Mouse (Mus musculus) stomach, embryonic 16.5 days (tissue): Measurements from ENCODE around the gene Sec14l1. TPM values are rescaled to one million over a fixed set of nuclear protein-coding genes. Genes with fewer than 3 reads are reported as not detected.

ENCODE experiments used
- ATAC-seq: fragments of 200-750 bp; cut with Nextera tagmentation; 2 replicates; pipeline ENCODE4 v1.8.0; 2017; ENCODE audit warnings: moderate number of reproducible peaks, moderate TSS enrichment; ENCODE audit not compliant: insufficient read depth, low FRiP score
- H3K27ac ChIP-seq: fragments of 300-500 bp; sonication (generic); 2 replicates; pipeline ENCODE4 v1.5.1; 2014; ENCODE audit warnings: low read length
- H3K27me3 ChIP-seq: fragments of 300-500 bp; sonication (generic); 2 replicates; pipeline ENCODE4 v1.6.1; 2014; ENCODE audit warnings: low read length, control low read depth, mixed read lengths; ENCODE audit not compliant: control insufficient read depth, insufficient read depth
- H3K36me3 ChIP-seq: fragments of 300-500 bp; sonication (generic); 2 replicates; pipeline ENCODE4 v1.6.1; 2014; ENCODE audit warnings: low read length; ENCODE audit not compliant: control insufficient read depth, insufficient read depth
- H3K4me1 ChIP-seq: fragments of 300-500 bp; sonication (generic); 2 replicates; pipeline ENCODE4 v1.6.1; 2014; ENCODE audit warnings: low read length, control low read depth, mixed read lengths; ENCODE audit not compliant: control insufficient read depth, insufficient read depth
- H3K4me2 ChIP-seq: fragments of 300-500 bp; sonication (generic); 2 replicates; pipeline ENCODE4 v1.6.1; 2014; ENCODE audit warnings: low read depth, low read length, mixed read lengths
- H3K4me3 ChIP-seq: fragments of 300-500 bp; sonication (generic); replicated peaks from 2 replicates; pipeline ENCODE4 v1.5.1; 2014; ENCODE audit warnings: mild to moderate bottlenecking, low read length
- H3K9ac ChIP-seq: fragments of 300-500 bp; sonication (generic); 2 replicates; pipeline ENCODE4 v1.6.1; 2014; ENCODE audit warnings: low read length
- H3K9me3 ChIP-seq: fragments of 300-500 bp; sonication (generic); replicated peaks from 2 replicates; pipeline ENCODE4 v1.6.1; 2016; ENCODE audit warnings: low read length, control low read depth; ENCODE audit not compliant: control insufficient read depth
- WGBS: fragments of 180-500 bp; shearing (Covaris S2); extraction: QIAGEN DNeasy Blood & Tissue Kit; methylation state at CpG from one replicate; pipeline ENCODE4 v1.1.7; 2014; 5-methylcytosine and 5-hydroxymethylcytosine counted together
- polyA plus RNA-seq: library from polyadenylated mRNA; unstranded; fragments of >200 nt; fragmentation: Nextera tagmentation; extraction: Ambion mirVana; gene quantifications from 2 replicates; pipeline ENCODE4 v1.2.1, GENCODE M21; 2015

Sec14l1 gene
- polyA plus RNA-seq, 1 experiment from 2014 or later = 62.5 TPM

GRCm38 (mm10) chr11:117150467-117150966, 35.5 kb downstream of the Sec14l1 start:
- Histone ChIP-seq H3K9ac (no peak overlapping the region), H3K27me3 (no peaks in the 10 kb centered on the region), H3K4me3 (no peak overlapping the region), H3K4me2 (no peak overlapping the region), H3K27ac (no peak overlapping the region), H3K4me1 (0 out of 2 replicates have a peak, but pooled peaks cover 8% of the 10 kb centered on the region), H3K36me3 (peaks cover 39% of the 10 kb centered on the region), H3K9me3 (no peaks in the 10 kb centered on the region)
- WGBS = 79% methylated on average over 9 of the region's 9 CpGs
- ATAC-seq = no peak

GRCm38 (mm10) chr11:117151461-117151860, 36.5 kb downstream of the Sec14l1 start:
- 93% methylated on average over 7 of the region's 7 CpGs for WGBS
- H3K9me3 ChIP-seq = no peaks in the 10 kb centered on the region

GRCm38 (mm10) chr11:117152541-117152940, 37.6 kb downstream of the Sec14l1 start:
- Histone ChIP-seq H3K9ac (no peak overlapping the region), H3K27ac (no peak overlapping the region), H3K4me3 (no peak overlapping the region), H3K36me3 (peaks cover 32% of the 10 kb centered on the region), H3K4me1 (peaks cover 15% of the 10 kb centered on the region; the same call in 1 of the 2 replicates), H3K4me2 (no peak overlapping the region), H3K27me3 (no peaks in the 10 kb centered on the region), H3K9me3 (no peaks in the 10 kb centered on the region)
- no peak for ATAC-seq
- 85% methylated on average over 6 of the region's 6 CpGs for WGBS

More at GRCm38 (mm10) chr11:117151461-117151860, 36.5 kb downstream of the Sec14l1 start:
- H3K4me1 ChIP-seq = 0 out of 2 replicates have a peak, but pooled peaks cover 8% of the 10 kb centered on the region
- H3K27me3 ChIP-seq = no peaks in the 10 kb centered on the region
- no peak overlapping the region for H3K9ac ChIP-seq
- no peak for ATAC-seq
- H3K36me3 ChIP-seq = peaks cover 37% of the 10 kb centered on the region
- no peak overlapping the region for H3K4me2 ChIP-seq
- H3K27ac ChIP-seq = no peak overlapping the region
- H3K4me3 ChIP-seq = no peak overlapping the region

GRCm38 (mm10) chr11:117153553-117153952, 38.6 kb downstream of the Sec14l1 start:
- Histone ChIP-seq H3K36me3 (peaks cover 34% of the 10 kb centered on the region), H3K4me2 (no peak overlapping the region), H3K9me3 (no peaks in the 10 kb centered on the region), H3K27me3 (no peaks in the 10 kb centered on the region), H3K4me1 (peaks cover 15% of the 10 kb centered on the region; the same call in 1 of the 2 replicates), H3K4me3 (no peak overlapping the region), H3K9ac (no peak overlapping the region; the same call in 1 of the 2 replicates), H3K27ac (peak overlapping the region; percentile 70)
- WGBS = 62% methylated on average over 9 of the region's 9 CpGs
- no peak for ATAC-seq

GRCm38 (mm10) chr11:117154088-117154815, 39.3 kb downstream of the Sec14l1 start:
- H3K9me3 ChIP-seq = no peaks in the 10 kb centered on the region
- H3K4me3 ChIP-seq = no peak overlapping the region
- H3K9ac ChIP-seq = 0 out of 2 replicates have a peak overlapping the region, but pooled peaks have one; percentile 0
- no peaks in the 10 kb centered on the region for H3K27me3 ChIP-seq
- no peak overlapping the region for H3K4me2 ChIP-seq
- H3K36me3 ChIP-seq = peaks cover 28% of the 10 kb centered on the region
- peak; percentile 80 for ATAC-seq
- H3K4me1 ChIP-seq = peaks cover 15% of the 10 kb centered on the region; the same call in 1 of the 2 replicates
- peak overlapping the region; percentile 73 for H3K27ac ChIP-seq
- 34% methylated on average over 7 of the region's 7 CpGs for WGBS

- H3K36me3 ChIP-seq = peaks cover 12% of the 10 kb centered on the region
- WGBS = 31% methylated on average over 15 of the region's 15 CpGs
- no peak for ATAC-seq
Observed at GRCm38 (mm10) chr11:117156725-117157124, 41.8 kb downstream of the Sec14l1 start.

GRCm38 (mm10) chr11:117158343-117158742, 43.4 kb downstream of the Sec14l1 start:
- H3K4me3 ChIP-seq = no peak overlapping the region
- H3K4me1 ChIP-seq = peaks cover 11% of the 10 kb centered on the region; the same call in 1 of the 2 replicates
- H3K27ac ChIP-seq = peak overlapping the region; percentile 11; the same call in 1 of the 2 replicates
- WGBS = 71% methylated on average over 11 of the region's 11 CpGs
- H3K9ac ChIP-seq = no peak overlapping the region
- no peak for ATAC-seq
- no peak overlapping the region for H3K4me2 ChIP-seq
- H3K36me3 ChIP-seq = peaks cover 12% of the 10 kb centered on the region
- no peaks in the 10 kb centered on the region for H3K9me3 ChIP-seq
- H3K27me3 ChIP-seq = no peaks in the 10 kb centered on the region

More at GRCm38 (mm10) chr11:117156725-117157124, 41.8 kb downstream of the Sec14l1 start:
- no peak overlapping the region for H3K4me3 ChIP-seq
- no peak overlapping the region for H3K9ac ChIP-seq
- no peaks in the 10 kb centered on the region for H3K27me3 ChIP-seq
- H3K4me2 ChIP-seq = no peak overlapping the region
- H3K27ac ChIP-seq = no peak overlapping the region
- peaks cover 15% of the 10 kb centered on the region; the same call in 1 of the 2 replicates for H3K4me1 ChIP-seq
- H3K9me3 ChIP-seq = no peaks in the 10 kb centered on the region

GRCm38 (mm10) chr11:117159257-117159945, 44.4 kb downstream of the Sec14l1 start:
- peaks cover 7% of the 10 kb centered on the region; the same call in 1 of the 2 replicates for H3K4me1 ChIP-seq
- H3K36me3 ChIP-seq = peaks cover 12% of the 10 kb centered on the region
- H3K27me3 ChIP-seq = no peaks in the 10 kb centered on the region
- ATAC-seq = no peak
- H3K9me3 ChIP-seq = no peaks in the 10 kb centered on the region
- 81% methylated on average over 13 of the region's 13 CpGs for WGBS
- no peak overlapping the region for H3K4me2 ChIP-seq
- H3K4me3 ChIP-seq = no peak overlapping the region
- H3K27ac ChIP-seq = no peak overlapping the region
- H3K9ac ChIP-seq = no peak overlapping the region

- H3K4me2 ChIP-seq = no peak overlapping the region
- no peak for ATAC-seq
- H3K9me3 ChIP-seq = no peaks in the 10 kb centered on the region
- H3K4me1 ChIP-seq = peaks cover 7% of the 10 kb centered on the region; the same call in 1 of the 2 replicates
- H3K27ac ChIP-seq = no peak overlapping the region
- no peaks in the 10 kb centered on the region for H3K27me3 ChIP-seq
- no peak overlapping the region for H3K4me3 ChIP-seq
- peaks cover 12% of the 10 kb centered on the region for H3K36me3 ChIP-seq
- WGBS = 76% methylated on average over 5 of the region's 5 CpGs
- no peak overlapping the region for H3K9ac ChIP-seq
Observed at GRCm38 (mm10) chr11:117159946-117160307, 45.0 kb downstream of the Sec14l1 start.
